Mouse (Mus musculus) thymus, postnatal 25 days (tissue): Measurements from ENCODE around the gene Rictor.
A peak's percentile ranks its signal among the peaks of the same experiment; 100 is the strongest.

Source experiments
- DNase-seq: peaks from one replicate; pipeline ENCODE4 v3.0.0; 2022

Rictor gene

GRCm38 (mm10) chr15:6707936-6708525 is at the start of gene Rictor:
Gene Rictor, plus strand, starts transcription at chr15:6708379.
- peak; percentile 86 for DNase-seq

GRCm38 (mm10) chr15:6661951-6662350 is 46.2 kb upstream of the Rictor start:
- no peak for DNase-seq

- DNase-seq, result no peak
Measured at GRCm38 (mm10) chr15:6663991-6664390, 44.2 kb upstream of the Rictor start.

- no peak for DNase-seq
Measured at GRCm38 (mm10) chr15:6666072-6666471, 42.1 kb upstream of the Rictor start.

GRCm38 (mm10) chr15:6668793-6669437 is 39.3 kb upstream of the Rictor start:
- no peak for DNase-seq

GRCm38 (mm10) chr15:6678479-6678878 is 29.7 kb upstream of the Rictor start:
- DNase-seq, result no peak

GRCm38 (mm10) chr15:6702164-6702563 is 6.0 kb upstream of the Rictor start:
- peak; percentile 21 for DNase-seq

- no peak for DNase-seq
Measured at GRCm38 (mm10) chr15:6705351-6705901, 2.8 kb upstream of the Rictor start.

GRCm38 (mm10) chr15:6707551-6707935 is 636 bp upstream of the Rictor start:
- DNase-seq, result peak; percentile 66

- peak; percentile 78 for DNase-seq
Measured at GRCm38 (mm10) chr15:6708526-6709441, 605 bp downstream of the Rictor start.

- DNase-seq, result no peak
Measured at GRCm38 (mm10) chr15:6709618-6710017, 1.4 kb downstream of the Rictor start.

GRCm38 (mm10) chr15:6710341-6710740 is 2.2 kb downstream of the Rictor start:
- no peak for DNase-seq

GRCm38 (mm10) chr15:6711226-6711625 is 3.0 kb downstream of the Rictor start:
- DNase-seq, result no peak

- DNase-seq, result no peak
Measured at GRCm38 (mm10) chr15:6714819-6715218, 6.6 kb downstream of the Rictor start.

GRCm38 (mm10) chr15:6715237-6715636 is 7.1 kb downstream of the Rictor start:
- DNase-seq, result no peak

GRCm38 (mm10) chr15:6721385-6721784 is 13.2 kb downstream of the Rictor start:
- no peak for DNase-seq

GRCm38 (mm10) chr15:6721802-6722201 is 13.6 kb downstream of the Rictor start:
- DNase-seq, result no peak

GRCm38 (mm10) chr15:6722405-6723176 is 14.4 kb downstream of the Rictor start:
- no peak for DNase-seq

GRCm38 (mm10) chr15:6723338-6723737 is 15.2 kb downstream of the Rictor start:
- no peak for DNase-seq

- no peak for DNase-seq
Measured at GRCm38 (mm10) chr15:6724442-6724841, 16.3 kb downstream of the Rictor start.

GRCm38 (mm10) chr15:6726130-6726808 is 18.1 kb downstream of the Rictor start:
- DNase-seq, result no peak

- peak; percentile 18 for DNase-seq
Measured at GRCm38 (mm10) chr15:6733076-6733475, 24.9 kb downstream of the Rictor start.
